Mouse (Mus musculus) heart, adult 2 months (tissue): ENCODE data around the gene Chrna4.

Experiments
- CTCF ChIP-seq: fragments of 200-600 bp; IDR thresholded peaks from 2 replicates; pipeline ENCODE4 v1.8.1; 2022; ENCODE audit warnings: antibody characterized with exemption, mild to moderate bottlenecking, moderate library complexity
- EP300 ChIP-seq: fragments of 200-500 bp; IDR thresholded peaks from 2 replicates; pipeline ENCODE4 v1.6.1; 2011; ENCODE audit warnings: low read depth, low read length, control low read depth; ENCODE audit not compliant: insufficient read depth
- POLR2A ChIP-seq: fragments of 200-500 bp; IDR thresholded peaks from 2 replicates; pipeline ENCODE4 v1.6.1; 2011; ENCODE audit warnings: mild to moderate bottlenecking, low read depth, low read length, control low read depth; ENCODE audit not compliant: insufficient read depth

DNA sequence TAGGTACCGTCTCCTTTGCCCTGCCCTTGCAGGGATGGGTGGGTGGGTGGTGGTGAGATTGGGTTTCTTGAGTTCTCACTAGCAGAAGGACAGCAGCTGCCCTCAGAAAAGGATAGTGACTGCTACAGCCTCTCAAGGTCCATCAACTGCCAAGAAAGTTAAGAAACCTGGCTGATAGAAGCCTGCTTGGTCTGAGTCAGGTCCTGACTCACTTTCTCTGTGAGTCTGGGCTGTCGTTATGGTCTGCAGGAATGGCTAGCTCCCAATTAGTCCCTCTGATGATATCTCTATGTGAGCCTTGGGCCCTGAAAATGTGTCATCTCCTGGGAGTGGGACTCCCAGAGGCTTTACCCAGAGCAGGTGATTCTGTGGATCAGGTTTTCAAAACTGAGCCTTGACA lies 49.0 kb downstream of the Chrna4 start:
- TF ChIP-seq POLR2A (no peak), CTCF (no peak), EP300 (no peak)
